Mouse (Mus musculus): ENCODE results near the gene Il18bp. TPM values are rescaled to one million over a fixed set of nuclear protein-coding genes. Genes with fewer than 3 reads are reported as not detected.

The Il18bp gene
- total RNA-seq, 2 experiments from 2014 or later, result 14.0 to 18.9 TPM

DNA sequence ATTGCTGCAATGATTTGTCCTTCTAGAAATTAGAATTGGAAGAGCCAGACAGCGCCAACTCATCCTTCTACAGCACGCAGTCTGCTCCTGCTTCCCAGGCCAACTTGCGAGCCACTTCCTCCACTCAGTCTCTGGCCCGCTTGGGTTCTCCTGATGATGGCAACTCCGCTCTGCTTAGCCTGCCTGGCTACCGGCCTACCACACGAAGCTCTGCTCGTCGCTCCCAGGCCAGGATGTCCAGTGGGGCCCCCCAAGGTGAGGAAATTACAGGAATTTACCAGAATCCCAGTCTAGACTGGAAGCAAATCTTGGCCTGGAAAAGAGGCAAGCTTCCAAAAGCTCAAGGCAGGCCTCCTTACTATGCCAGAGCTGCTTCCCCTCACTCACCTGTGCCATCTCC lies 6.6 kb downstream of the Il18bp start:
- intact Hi-C loops (cut with DNase I), result no loop called here
- DNase-seq, result no peak

DNA sequence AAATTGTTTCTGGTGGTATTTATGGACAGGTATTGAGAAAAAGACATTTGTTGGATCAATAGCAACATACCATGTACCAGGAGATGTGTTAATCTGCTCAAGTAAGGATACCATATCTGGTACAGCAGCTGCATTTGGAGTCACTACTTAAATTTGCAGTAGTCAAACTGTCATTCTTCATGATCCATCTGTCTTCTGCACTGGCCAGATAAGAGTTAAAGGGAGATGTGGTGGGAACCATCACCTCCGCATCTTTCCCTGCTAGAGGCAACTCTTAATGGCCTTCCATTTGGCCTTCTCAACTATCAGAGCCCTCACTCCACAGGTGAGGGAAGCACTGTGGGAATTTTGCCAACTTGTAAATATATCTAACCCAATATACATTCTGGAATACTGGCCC lies 12.0 kb downstream of the Il18bp start:
- intact Hi-C loops (cut with DNase I), result no loop called here
- DNase-seq, result no peak

DNA sequence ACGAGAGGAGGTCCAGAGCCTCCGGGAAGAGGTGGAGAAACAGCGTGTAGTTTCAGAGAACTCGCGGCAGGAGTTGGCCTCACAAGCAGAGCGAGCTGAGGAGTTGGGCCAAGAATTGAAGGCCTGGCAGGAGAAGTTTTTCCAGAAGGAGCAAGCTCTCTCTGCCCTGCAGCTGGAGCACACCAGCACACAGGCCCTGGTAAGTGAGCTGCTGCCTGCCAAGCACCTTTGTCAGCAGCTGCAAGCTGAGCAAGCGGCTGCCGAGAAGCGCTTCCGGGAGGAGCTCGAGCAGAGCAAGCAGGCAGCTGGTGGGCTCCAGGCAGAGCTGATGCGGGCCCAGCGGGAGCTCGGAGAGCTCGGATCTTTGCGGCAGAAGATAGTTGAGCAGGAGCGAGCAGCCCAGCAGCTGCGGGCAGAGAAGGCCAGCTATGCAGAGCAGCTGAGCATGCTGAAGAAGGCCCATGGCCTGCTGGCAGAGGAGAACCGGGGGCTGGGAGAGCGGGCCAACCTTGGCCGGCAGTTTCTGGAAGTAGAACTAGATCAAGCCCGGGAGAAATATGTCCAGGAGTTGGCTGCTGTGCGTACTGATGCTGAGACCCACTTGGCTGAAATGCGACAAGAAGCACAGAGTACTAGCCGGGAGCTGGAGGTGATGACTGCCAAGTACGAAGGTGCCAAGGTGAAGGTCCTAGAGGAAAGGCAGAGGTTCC lies 17.4 kb downstream of the Il18bp start:
- intact Hi-C loops (cut with DNase I), result no loop called here
- peak; percentile 82 for DNase-seq

DNA sequence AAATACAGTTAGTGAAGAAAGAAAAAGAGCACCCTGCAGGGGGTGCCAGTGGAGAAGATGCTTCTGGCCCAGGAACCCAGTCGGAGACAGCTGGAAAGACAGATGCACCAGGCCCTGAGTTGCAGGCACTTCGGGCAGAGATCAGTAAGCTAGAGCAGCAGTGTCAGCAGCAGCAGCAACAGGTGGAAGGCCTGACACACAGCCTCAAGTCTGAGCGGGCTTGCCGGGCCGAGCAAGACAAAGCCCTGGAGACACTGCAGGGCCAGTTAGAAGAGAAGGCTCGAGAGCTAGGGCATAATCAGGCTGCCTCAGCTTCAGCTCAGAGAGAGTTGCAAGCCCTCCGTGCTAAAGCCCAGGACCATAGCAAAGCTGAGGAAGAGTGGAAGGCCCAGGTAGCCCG lies 18.2 kb downstream of the Il18bp start:
- intact Hi-C loops (cut with DNase I), result no loop called here

DNA sequence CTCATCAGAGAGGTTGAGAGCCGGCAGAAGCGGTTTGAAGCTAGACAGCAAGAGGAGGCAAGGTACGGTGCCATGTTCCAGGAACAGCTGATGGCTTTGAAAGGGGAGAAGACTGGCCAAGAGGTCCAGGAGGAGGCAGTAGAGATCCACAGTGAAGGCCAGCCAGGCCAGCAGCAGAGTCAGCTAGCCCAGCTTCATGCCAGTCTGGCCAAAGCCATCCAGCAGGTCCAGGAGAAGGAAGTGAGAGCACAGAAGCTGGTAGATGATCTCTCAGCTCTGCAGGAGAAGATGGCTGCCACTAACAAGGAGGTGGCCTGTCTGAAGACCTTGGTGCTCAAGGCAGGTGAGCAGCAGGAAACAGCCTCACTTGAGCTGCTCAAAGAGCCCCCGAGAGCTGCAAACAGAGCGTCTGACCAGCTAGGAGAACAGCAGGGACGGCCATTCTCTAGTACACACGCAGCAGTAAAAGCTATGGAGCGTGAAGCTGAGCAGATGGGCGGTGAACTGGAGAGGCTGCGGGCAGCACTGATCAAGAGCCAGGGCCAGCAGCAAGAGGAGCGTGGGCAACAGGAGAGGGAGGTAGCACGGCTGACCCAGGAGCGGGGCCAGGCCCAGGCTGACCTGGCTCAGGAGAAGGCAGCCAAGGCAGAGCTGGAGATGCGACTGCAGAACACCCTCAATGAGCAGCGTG lies 18.9 kb downstream of the Il18bp start:
- peak; percentile 60 for DNase-seq
- intact Hi-C loops (cut with DNase I), result loop anchor here (10.0 kb wide), 1 partner anchor 345 kb away; no protein-coding TSS in a partner anchor

More for the DNA sequence above, 18.2 kb downstream of the Il18bp start:
- DNase-seq, result no peak

DNA sequence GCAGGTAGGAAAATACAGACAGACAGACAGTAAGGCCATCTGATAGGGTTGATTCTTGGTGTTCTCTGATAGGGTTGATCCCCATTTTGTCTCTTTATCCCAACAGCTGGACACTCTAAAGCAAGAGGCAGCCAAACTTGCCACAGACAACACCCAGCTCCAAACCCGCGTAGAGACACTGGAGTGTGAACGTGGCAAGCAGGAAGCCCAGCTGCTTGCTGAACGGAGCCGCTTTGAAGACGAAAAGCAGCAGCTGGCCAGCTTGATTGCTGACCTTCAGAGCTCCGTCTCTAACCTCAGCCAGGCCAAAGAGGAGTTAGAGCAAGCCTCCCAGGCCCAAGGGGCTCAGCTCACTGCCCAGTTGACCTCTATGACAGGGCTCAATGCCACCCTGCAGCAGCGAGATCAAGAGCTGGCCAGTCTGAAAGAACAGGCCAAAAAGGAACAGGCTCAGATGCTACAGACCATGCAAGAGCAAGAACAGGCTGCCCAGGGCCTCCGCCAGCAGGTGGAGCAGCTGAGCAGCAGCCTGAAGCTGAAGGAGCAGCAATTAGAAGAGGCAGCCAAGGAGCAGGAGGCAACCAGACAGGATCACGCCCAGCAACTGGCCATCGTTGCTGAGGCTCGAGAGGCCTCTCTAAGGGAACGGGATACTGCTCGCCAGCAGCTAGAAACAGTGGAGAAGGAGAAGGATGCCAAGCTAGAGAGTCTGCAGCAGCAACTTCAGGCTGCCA lies 20.1 kb downstream of the Il18bp start:
- peak; percentile 93 for DNase-seq
- intact Hi-C loops (cut with DNase I), result loop anchor here (10.0 kb wide), 1 partner anchor 344 kb away; no protein-coding TSS in a partner anchor

DNA sequence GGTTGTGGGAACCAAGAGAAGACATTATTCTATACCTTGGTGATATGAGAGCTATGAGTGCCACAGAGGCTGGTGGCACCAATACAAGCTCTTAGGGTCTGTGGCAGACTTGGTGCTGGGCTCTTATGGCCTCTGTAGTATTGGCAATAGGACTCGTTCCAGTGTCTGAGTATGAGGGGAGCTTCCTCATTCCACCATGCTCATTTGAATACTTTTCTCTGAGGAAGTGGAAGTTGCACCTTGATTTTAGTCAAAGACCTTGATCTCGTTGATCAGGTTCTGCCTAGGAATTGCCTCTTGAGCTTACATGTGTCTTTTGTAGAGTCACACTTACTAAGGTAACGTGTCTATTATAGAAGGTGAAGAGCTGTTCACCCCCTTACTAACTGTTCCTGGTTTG lies 24.2 kb downstream of the Il18bp start:
- intact Hi-C loops (cut with DNase I), result loop anchor here (10.0 kb wide), 1 partner anchor 339 kb away; no protein-coding TSS in a partner anchor

DNA sequence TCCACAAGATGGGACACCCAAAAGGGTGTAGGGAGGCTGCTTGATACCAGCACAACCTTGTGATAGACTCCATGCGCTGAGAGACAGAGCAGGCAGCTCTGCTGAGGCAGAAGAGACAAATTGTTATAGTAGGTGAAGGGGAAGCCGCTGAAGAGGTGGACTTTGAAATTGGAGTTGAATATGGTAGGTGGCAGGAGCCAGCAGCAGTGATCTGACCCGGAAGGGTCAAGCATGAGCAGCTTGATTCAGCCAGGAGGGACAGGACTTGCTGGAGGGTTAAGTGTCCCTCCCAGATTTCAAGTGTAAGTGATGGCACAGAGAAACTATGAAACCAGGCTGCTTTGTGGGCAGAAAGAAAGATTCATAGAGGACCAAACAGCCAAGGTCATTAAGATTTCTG lies 33.4 kb downstream of the Il18bp start:
- intact Hi-C loops (cut with DNase I), result no loop called here
- DNase-seq, result no peak

More for the DNA sequence above, 24.2 kb downstream of the Il18bp start:
- no peak for DNase-seq

DNA sequence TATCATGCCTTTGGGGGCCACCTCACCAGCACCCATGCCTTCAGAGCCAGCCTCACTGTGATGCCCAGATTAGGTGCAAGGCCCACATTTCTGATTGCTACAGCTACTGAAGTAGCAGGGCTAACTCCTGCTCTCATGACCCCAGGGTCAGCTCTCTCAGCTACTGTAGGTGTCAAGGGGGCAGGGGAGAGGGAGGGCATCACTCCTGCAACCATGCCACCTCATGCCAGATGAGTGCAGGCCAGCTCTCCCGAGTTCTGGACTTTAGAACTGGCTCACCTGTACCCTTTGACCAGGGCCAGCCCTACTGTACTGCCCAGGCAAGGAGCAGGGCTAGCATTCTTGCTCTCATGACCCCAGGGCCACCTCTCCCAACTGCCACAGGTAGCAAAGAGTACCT lies 35.8 kb downstream of the Il18bp start:
- intact Hi-C loops (cut with DNase I), result no loop called here
- DNase-seq, result no peak

DNA sequence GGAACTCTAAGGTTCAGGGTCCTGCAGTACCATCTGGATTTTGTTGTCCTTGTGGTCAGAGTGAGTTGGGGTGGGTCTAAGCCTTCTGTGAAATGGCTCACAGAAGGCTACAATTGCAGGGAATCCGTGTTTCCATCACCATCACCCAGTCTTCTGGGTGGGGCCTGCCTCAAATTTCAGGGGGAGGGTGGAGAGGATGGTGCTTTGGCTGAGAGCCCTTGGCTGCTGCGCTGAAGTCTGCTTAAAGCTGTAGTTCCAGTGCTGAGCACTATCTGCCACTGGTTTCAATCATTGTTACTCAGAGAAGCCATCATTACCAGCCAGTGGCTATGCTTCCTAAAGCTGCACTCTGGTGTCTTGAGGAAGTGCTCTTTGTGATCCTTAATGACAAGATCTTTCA lies 44.0 kb downstream of the Il18bp start:
- intact Hi-C loops (cut with DNase I), result no loop called here
- DNase-seq, result peak; percentile 39

DNA sequence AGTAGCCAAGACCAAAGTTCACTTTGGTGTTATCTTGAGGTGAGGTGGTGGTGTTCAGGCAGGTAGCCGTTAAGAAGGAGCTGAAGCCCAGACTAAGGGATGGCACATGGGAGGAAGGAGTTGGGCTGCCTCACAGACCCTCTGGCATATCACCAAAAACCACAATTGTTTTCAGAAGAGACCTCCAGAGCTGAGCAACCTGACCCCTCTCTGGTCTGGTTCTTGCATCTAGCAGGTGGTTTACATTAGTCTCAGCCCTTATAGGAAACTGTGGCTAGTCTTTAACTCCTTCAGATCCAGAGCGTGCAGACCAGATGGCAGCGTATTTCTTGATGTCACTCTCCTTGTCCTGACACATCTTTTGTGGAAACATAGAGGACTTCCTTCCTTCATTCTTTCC lies 44.8 kb downstream of the Il18bp start:
- no peak for DNase-seq
- intact Hi-C loops (cut with DNase I), result no loop called here

DNA sequence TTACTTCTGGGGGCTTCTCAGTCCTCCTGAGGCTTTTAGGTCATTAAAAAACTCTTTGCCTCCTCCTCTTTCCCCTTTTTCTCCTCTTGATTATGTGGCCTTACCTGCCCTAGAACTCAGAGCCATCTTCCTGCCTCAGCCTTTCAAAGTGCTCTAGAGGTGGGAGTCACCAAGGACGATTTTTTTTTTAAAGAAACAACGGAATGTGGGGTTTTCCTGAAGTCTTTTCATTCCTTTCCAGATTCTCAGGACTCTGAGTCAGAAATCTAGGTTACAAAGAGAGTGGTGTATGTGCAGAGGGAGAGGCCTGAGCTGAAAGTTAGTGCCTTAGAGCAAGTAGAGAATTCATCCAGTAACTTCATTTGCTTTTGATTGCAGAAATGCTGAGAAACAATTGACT lies 46.8 kb downstream of the Il18bp start:
- no peak for DNase-seq
- intact Hi-C loops (cut with DNase I), result no loop called here

DNA sequence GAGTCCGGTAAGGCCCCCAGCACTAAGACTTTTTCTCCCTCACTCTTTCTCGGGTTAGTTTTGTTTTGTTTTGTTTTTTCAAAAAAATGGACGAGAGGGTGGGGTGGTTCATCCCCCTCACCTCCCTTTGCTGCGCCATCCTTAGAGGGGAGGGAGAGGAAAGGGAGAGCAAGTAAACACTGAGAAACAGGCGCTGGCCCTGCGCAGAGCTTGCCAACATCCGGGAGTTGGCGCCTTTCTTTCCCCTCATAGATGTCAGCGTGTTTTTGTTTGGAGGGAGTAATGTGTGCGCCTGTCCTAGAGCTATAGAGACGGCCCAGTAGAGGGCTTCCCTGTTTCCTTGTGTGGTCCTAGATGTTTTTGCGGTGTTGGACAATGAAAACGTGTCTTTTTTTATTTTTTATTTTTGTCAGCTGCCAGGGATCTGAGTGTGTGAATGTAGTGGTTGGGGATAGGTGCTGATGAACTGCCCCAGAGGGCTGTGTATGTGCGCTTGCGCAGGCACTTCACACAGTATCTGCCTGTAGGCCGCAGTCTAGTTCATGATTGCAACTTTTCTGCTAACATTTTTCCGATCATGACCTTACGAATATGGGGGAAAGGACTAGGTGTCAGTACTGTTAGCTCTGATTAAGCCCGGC lies 47.5 kb downstream of the Il18bp start:
- intact Hi-C loops (cut with DNase I), result no loop called here

DNA sequence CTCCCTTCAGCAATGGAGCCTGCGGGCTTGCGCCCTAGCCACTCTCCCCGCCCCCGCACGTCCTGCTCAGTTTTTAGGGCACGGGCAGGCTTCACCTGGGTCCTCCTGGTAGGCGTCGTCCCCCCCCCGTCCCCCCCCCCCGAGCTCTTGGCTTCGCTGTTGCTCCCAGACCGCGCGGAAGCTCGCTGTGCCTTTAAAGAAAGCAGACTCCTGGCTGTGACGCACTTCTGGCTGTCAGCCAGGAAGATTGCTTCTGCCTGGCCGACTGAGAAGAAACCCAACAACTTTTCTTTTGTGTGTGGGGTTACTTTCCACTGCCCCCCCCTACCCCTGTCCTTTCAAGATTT lies 48.1 kb downstream of the Il18bp start:
- peak; percentile 90 for DNase-seq
- intact Hi-C loops (cut with DNase I), result no loop called here

More for the DNA sequence above, 47.5 kb downstream of the Il18bp start:
- peak; percentile 88 for DNase-seq

DNA sequence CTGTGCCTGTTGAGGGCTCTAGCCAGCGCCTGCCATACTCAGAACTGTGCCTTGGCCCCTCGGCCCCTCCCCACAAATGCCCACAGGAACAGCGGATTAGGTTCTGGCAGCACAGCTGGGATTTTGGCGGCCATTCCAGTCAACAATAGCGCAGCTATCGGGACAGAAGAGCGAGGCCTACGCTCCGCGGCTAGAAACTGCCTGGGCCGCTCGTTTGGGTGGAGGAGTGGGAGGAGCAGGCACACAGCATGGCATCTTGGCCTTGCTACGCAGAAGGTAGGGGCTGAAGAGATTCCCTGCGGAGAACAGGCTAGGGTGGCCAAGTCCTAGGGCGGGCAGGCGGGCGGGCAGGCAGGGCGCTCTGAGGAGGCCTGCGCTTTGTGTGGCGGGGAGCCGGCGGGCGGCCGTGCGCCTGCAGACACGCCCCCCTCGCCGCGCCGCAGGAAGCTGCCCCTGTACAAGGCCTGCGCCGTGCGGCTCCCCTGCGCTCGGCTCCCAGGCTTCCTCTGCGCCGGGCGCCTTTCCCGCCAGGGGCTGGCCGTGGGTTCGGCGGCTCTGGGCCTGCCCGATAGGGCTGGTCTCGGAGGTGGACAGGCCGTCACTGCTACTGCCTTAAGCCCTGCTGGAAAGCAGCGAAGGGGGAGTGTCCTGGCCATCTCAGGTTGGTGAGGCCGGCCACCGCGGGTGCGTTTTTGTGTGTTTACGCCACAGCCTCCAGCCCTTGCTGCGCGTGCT lies 48.6 kb downstream of the Il18bp start:
- intact Hi-C loops (cut with DNase I), result no loop called here
- peak; percentile 89 for DNase-seq

DNA sequence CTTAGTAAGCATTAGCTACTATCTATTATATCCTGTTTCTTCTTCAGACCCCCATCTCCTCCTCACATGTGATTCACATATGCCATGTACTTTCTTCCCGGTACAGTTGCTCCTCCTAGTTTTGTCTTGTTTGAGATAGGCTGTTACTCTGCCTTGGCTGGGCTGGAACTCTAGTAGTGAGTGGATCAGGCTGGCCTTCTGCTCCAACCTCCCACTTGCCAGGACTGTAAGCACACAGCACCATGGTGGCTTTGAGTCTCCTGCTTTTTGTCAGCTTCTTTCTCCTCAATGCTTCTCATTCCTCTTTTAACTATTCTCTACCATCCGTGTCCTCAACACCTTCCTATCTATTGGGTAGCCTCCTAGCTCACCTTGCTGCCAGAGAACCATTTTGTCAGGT lies 49.7 kb downstream of the Il18bp start:
- peak; percentile 19 for DNase-seq
- intact Hi-C loops (cut with DNase I), result no loop called here

DNA sequence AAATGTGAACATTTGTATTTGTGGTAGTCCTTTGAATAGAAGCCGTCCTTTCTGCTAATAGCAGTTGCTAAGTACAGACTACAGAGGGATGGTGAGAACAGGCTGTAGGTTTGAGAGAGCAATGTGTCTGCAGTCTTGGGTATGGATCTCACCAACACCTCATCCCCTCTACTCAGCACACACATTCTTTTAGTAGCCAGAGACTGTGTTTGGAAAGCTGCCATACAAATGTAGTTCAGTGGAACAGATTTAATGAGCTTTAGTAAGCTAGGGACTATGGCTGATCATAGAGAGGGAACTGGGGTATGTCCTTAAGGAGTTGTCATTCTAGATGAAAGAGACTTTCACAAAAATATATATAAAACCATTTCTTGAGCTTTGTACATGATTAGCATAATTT lies 51.2 kb downstream of the Il18bp start:
- intact Hi-C loops (cut with DNase I), result no loop called here
- no peak for DNase-seq

DNA sequence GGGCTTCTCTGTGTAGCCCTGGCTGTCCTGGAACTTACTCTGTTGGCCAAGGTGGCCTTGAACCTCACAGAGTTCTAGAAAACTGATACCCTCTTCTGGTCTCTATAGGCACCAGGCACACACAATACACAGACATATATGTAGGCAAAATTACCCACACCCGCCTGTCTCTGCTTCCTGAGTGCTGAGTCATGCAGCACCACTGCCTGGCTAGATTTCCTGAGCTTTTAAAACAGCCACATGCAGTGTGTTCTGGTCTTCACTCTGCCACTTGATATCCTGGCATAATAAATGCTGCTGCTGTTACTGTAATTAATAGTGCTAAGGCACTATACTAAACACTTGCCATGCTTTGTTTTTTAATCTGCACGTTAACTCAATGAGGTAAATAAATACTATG lies 52.9 kb downstream of the Il18bp start:
- DNase-seq, result no peak
- intact Hi-C loops (cut with DNase I), result no loop called here

Measured in left cerebral cortex, postnatal 4 days (tissue).